Mouse (Mus musculus): ENCODE results near the gene Agbl4.

The Agbl4 gene

DNA sequence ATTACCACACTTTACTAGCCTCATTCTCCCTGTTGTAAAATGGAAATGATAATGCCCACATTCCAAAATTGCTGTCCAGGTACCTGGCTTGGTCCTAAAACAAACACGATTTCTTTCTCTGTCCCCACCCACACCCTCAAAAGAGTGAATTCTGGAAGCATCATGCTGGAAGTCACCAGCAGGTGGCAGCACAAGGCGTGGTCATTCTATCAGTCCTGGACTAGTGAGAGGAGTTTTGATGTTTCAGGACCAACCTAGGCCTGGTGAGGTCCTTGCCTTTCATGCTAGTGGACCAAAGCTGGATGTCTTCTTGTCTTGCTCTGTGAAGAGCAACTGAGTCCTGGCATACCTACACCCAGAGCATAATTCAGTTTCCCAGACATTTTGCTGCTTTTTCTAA is 1098.5 kb downstream of the Agbl4 start:
- DNase-seq (ENCODE audit: low spot score in 2 of 2), result peak; percentile 32 to 58

DNA sequence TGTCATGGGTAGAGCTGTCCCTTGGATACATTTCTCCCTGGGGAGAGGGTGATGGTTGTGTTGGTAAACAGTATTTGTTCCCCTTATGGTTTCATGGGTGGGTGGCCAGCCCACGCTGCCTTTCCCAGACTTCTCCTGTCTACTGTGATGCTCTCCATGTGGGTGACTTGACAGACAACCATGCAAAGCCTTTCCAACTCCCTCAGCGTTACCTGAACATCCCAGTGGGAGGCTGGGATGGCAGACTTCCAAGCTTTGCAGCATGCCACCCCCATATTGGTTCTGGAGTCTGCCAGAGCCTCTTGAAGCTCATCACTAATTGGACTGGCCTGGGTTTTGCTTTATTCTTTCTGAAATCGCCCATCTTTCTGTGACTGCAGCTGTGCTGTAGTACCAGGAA is 1101.3 kb downstream of the Agbl4 start:
- no peak for DNase-seq (ENCODE audit: low spot score in 2 of 2)

DNA sequence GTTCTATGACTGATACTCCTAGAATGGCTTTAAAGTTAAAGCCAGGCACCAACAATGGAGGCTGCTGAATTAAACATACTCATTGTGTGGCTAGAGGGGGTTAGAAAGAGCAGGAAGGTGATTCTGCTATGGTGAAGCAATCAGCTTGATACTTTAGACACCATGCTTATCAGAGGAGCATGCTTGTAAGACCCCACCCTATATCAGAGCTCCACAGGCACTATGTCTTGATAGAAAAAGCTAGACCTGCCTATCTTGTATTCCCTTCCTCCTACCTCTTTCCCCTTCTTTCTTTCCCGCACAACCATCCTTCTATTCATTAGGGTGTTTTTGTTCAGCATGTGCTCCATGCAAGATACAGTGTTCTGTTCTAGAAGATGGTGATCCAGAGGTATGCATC is 1104.0 kb downstream of the Agbl4 start:
- no peak for DNase-seq (ENCODE audit: low spot score in 2 of 2)

DNA sequence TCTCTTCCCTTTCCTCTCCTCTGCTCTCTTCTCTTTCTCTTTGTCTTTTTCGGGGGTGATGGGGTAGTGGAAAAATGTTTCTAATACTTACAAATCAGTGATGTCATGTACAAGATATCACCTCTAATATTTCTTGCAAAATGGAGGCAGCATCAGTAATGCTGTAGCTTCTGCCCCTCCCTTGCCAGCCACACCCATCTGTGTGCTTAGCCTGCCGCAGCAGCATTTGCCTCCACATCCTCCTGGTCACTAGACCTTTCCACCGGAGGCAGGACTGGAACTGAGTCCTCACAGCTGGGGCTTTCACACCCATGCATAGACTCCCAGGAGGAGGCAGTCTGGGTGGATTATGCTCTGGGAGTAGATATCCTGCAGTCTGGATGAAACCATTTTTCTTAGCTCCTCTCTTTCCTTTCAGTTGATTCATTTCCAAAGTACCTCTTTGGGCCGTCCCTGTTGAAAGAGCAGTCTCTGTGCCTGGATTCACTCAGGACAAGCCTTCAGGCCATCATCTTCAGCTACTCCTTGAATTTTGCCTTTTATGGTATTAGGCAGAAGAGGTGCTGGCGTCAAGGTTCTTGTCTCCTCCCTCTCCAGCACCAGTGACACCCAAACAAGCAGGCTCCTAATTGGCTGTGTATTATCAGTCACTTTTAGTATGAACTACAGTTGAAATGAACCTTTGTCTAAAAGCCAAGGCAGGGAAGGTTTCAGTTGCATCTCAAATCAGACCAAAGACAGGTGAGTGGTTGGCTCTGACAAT is 1105.7 kb downstream of the Agbl4 start:
- DNase-seq (ENCODE audit: low spot score in 2 of 2), result no peak

DNA sequence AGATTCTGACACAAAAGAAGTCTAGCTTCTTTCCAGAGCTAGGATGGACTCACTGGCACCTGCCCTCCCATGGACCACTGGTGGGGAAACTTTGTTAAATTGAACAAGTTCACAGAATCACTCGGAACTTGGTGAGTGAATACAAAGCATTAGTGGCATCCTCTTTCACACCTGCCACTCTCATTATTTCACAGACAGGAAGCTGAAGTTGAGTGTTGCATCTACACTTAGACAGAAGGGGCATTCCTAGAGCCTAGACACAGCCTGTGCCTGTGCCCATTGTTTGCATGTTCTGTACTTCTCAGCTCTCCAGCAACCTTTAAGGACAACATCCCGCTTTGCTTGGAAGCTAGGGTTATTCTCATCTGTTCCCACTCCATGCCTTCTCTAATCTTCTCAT is 1107.5 kb downstream of the Agbl4 start:
- DNase-seq (ENCODE audit: low spot score in 2 of 2), result no peak

DNA sequence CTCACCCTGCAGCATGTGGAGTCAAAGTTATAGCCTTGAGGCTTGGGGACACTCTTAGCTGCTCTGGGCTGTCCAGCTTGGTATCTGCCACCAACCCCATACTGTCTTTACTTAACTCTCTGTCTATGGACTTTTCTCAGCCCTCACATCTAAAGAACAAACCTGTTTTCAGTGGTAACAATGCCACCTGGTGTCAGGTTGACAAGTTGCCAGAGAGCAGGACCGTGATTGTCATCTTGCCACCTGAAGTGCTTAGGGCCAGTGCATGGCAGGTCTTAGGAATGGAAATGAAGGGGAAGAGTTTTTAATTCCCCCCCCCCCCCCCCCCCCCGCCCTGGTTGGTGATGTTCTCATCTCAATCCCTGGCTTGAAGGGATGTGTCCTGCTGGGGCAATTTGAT is 1112.7 kb downstream of the Agbl4 start:
- DNase-seq (ENCODE audit: low spot score in 2 of 2), result no peak

DNA sequence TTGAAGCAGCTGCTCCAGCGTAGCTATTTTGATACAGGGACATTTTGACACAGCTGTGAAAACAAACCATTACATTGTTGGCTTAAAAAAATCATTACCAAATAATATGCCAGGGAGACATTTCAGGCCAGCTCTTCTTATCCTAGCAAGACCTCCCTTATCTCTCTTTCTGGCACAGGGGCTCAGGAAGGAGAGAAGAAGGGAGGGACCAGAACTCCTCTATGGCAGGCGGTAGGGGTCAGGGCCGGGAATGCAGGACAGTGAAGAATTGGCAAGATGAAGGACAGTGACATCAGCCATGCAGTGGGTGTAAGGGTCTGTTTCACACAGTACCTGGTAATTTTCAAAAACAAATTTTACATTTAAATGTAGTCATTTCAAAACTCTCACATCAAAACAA is 1116.5 kb downstream of the Agbl4 start:
- DNase-seq (ENCODE audit: low spot score in 2 of 2), result no peak

DNA sequence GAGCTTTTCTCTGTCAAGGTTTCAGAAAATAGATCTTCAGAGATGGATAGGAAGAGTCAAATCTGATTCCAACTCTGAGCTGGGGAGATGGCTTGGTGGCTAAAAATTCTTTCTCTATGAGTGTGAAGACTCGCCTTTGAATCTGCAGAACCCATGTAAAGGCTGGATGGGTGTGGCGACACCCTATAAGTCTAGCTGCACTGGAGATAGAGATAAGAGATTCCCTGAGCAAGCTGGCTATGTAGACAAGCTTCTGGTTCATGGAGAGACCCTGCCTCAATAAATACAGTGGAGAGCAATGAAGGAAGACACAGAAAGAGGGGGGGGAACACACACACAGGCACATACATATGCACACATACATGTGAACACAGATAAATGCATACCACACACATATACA is 1118.7 kb downstream of the Agbl4 start:
- no peak for DNase-seq (ENCODE audit: low spot score in 2 of 2)

DNA sequence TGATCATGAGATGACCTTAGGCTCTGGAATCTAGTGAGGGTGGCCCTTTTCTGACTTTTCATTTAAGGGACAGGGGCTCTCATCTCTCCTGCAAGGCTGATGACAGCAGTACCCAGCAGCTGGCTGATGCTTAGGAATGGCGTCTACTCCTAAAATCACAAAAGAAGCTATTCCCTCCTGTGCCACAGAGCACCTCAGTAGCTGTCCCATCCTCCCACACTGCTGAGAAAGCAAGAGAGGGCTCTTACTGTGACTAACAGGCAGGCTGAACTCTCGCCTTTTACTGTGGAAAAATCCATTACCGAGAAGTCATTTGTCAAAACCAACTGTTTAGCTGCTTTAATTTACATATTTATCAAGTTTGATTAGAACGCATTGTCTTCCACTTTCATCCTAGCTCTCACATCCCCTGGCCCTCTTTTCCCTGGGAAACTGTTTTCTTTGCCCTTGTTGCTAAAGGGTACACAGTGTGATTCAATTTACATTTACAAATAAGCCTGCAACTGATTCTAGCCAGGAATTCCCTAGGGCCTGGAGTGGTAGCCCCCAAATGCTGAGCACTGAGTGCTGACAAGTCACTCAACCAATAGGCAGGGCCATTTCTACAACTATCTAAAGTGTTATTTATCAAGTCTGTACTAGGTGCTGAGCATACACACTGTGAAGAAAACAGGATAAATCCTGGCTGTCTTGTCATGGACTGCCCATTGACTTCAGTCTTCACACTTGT is 1119.8 kb downstream of the Agbl4 start:
- no peak for DNase-seq (ENCODE audit: low spot score in 2 of 2)

DNA sequence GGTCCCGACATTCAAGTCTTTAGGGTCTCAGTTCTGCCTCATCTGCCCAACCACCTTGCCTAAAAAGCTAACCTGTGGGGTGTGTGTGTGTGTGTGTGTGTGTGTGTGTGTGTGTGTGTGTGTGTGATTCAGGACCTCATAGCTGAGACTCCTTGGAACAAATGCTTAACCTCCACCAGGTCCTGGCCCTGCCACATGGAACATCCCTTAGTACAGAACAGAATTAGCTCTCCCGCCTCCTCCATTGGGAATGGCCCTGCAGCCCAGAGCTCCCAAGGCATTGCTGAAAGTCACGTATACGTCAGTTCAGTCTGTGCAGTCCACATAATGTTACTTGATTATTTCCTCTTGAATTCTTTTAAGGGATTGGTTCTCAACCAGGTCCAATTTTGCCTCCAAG is 1120.7 kb downstream of the Agbl4 start:
- no peak for DNase-seq (ENCODE audit: low spot score in 2 of 2)

DNA sequence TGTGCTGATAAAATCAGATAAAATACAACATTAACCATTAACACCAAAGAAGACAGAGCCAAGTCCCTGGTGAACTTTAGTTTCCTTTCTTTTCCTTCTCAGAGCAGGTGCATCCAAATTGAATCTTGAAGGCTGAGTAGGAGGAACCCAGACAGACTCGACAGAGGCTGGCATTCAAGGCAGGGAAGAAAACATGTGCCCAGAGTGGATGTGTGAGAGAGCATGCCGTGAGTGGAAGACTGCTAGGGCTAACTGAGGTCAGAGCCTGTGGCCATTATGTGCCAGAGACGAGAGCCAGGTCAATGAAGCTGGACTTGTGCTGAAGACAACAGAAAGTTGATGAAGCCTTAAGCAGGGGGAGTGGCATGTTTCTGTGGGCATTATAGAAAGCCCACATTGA is 1121.8 kb downstream of the Agbl4 start:
- DNase-seq (ENCODE audit: low spot score in 2 of 2), result no peak

DNA sequence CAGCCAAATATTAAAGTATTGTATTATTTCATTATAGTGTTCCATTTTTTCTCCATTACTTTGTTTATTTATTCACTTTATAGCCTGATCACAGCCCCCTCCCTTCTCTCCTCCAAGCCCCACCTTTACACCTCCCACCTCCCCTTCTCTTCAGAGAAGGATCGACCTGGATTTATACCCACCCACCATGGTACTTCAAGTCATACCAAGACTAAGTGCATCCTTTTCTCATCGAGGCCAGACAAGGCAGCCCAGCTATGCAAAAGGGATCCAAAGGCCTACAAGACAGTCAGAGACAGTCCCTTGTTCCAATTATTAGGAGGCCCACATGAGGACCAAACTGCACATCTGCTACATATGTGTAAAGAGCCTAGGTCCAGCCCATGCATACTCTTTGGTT is 1122.5 kb downstream of the Agbl4 start:
- DNase-seq (ENCODE audit: low spot score in 2 of 2), result no peak

DNA sequence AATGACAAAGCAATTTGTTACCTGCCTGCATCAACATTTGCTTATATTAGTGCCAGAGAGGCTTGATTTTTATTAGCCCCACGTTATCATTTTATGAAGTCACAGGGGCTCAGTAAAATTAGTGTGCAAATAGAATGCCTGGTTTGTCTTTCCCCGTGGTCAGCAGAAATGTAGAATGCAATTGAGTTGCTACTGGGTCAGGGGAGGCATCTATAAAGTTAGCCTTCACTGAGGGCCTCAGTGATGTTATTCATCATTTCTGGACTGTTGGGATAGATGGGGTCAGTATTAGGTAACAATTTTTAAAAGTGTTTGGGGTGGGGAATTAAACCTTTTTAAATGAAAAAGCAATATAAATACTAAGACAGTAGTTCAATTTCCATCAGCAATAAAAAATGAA is 1125.5 kb downstream of the Agbl4 start:
- no peak for DNase-seq (ENCODE audit: low spot score in 2 of 2)

DNA sequence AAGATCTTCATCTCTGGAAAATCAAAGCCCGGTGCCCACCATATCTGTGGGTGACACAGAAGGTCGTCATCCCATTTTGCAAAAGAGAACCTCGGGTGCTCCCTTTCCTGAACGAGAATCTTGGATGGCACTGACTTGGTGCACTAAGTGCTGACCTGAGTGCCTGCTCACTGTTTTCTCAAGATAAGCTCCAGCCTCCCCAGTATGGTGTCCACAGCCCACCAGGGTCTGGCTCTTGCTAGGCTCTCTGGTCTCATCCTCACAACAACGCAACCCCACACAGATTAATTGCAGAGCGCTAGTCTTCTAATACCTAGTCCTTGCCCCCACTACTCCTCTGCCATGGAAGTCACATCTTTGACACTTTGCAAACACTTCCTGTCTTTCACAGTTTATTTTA is 1131.5 kb downstream of the Agbl4 start:
- no peak for DNase-seq (ENCODE audit: low spot score in 2 of 2)

DNA sequence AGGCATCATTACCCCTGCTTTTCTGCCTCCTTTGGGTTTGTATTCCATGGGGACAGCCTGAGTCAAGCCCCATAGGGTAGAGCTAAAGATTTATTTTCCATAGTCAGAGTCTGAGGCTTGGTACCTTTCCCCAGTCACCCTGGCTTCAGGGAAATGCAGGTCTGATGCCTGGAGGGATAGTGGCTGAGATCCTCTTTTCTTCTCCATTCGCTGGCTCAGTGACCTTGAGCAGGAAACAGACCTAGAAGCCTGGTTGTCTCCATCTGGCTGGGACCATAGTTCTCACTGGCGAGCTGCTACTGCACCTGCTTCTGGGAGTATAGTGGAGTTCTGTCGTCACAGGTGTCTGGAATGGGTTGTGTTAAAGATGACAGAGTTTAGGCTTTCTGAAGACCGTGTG is 1132.5 kb downstream of the Agbl4 start:
- no peak for DNase-seq (ENCODE audit: low spot score in 2 of 2)

DNA sequence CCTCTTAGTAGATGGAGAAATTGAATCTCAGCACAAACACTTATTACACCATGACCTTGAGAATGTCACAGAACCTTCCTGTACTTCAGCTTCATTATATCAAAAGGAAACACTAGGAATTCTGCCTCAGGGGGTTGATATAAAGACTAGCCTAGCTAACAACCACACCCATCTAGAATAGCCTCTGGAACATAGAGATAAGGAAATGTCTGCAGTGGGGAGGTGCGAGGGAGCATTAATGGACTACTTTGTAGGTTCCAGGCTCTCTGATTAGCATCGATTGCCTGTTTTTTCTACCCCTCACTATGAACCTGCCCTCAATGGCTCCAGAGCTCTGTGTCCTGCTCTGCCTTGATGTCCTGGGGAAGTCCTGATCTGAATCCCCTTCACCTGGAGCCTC is 1133.1 kb downstream of the Agbl4 start:
- DNase-seq (ENCODE audit: low spot score in 2 of 2), result no peak

DNA sequence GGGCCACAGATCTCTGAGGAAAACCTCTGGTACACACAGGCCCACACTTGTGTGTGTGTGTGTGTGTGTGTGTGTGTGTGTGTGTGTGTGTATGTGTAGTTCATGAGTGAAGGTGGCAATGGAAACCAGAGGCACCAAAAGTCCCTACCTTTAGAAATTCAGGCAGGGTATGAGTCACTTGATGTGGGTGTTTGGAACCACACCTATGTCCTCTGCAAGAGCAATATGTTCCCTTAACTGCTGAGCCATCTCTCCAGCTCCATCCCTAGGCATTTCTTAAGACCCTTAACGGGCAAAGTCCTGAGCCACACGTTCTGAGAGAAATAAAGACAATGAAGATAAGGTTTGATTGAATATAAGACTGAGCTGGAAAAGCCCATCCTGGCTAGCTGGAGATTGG is 1147.2 kb downstream of the Agbl4 start:
- DNase-seq (ENCODE audit: low spot score in 2 of 2), result no peak

DNA sequence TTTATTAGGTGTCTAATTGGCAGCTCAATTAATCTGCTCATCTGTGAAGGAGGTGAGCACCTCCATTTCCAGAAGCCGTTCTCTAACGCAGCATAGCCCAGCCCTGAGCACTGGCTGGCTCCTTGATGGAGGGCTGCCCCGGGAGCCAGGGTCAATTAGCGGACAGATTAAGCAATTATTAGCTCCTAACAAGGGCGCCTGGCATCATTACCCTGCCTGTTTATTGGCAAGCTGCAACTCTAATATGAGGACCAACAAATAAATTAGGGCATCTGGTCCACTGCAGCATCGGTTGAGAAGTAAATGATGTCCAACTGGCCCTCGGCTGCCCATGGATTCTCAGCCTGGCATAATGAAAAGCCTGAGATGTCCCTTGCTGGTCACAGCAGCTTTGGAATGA is 1148.5 kb downstream of the Agbl4 start:
- no peak for DNase-seq (ENCODE audit: low spot score in 2 of 2)

DNA sequence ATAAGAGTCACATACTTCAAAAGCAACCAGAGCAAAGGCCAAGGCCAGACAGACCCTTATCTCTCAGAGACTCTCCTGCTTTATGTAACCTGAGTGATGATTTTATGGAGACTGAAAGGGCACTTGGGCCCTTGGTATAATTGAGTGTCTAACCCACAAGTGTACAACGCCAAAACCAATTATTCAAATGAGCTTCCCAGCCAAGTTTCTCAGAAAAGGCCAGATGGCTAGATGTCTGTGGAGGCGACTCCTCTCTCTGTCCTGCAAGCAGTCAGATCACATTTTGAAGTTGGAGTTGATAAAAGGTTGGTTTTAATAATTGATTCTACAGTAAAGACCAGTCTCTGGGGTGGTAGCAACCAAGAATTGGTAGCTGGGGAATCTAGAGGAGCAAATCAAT is 1158.0 kb downstream of the Agbl4 start:
- no peak for DNase-seq (ENCODE audit: low spot score in 2 of 2)

DNA sequence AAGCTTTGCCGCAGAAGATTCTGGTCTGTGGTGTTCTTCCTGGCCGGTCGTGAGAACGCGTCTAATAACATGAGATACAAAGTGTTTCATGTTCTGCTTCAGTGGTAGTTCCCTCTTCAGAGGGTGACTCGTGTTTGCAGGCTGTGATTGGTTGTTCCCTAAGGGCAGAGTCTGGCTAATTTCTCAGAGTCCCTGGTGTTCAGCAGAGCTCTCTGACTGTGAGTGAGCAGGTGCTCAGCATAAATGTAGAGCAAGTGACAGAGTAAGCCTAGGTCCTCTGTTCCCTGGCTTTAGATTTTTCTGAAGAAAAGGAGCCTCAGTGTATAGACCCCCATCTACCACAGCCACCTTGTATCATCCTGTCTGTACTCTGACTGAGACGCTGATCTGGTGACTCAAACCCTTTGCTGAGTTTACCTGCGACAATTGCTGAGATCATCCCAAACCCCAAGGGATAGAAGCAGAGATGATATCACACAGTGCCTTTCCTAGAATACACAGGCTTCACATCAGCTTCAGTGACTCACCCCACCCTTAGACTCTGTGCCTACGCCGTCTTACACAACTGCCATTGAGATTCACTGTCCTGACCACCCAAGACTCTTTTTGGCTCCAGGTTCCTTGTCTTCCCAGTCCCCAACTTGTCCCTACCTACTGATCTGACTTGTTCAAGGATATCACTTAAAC is 1179.8 kb downstream of the Agbl4 start:
- DNase-seq (ENCODE audit: low spot score in 2 of 2), result no peak

DNA sequence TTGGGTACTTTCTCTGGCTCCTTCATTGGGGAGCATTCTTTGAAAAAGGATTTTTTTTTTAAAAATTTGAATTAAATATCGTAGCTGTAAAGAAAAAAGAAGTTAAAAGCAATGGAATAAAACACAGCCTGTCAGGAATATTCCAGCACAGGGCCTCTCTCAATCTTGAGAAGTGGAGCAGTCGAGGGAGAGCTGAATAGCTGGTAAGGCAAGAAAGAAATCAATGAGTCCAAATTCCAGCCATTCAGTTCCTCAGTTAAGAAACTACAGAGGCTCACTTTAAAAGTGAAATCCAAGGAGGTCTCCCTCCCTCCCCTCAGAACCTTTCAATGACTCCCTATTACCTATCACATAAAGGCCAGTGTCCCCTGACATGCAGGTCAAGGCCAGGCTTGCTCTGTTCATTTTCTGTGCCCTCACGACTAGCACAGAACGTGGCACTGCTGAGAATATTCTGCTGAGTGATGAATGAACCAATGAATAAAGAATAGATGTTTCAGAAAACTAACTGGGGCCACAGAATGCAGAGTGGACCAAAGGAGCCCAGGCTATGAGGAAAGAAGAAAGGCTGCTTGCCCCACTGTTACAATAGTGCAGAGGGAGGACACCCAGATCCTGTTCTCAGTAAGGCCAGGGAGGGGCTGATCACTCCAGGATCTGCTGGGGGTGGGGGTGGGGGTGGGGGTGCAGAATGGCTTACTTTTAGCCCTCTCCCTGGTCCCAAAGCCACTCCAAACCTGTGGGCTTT is 1181.8 kb downstream of the Agbl4 start:
- DNase-seq (ENCODE audit: low spot score in 2 of 2), result no peak

DNA sequence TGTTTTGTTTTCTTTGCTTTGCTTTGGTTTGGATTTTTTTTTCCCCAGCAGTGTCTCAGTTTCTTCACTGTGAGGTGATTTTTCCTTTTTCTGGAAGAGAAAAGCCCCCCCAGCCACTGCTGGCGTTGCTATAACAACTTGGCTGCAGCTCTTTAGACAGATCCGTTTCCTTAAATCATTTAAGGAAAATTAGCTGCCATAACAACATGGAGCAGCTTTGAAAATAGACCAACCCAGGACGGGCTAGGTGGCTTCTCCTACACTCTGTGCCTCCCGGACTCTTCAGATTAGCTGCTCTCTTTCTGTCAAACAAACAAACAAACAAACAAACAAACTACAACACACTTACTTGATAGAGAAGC is 1182.4 kb downstream of the Agbl4 start:
- no peak for DNase-seq (ENCODE audit: low spot score in 2 of 2)

Measured in spleen, postnatal 14 days (tissue).